Mouse (Mus musculus) embryo, embryonic 10 days (tissue): Measurements from ENCODE around the gene Olfr90.
A peak's percentile ranks its signal among the peaks of the same experiment; 100 is the strongest.

Experiments used
- DNase-seq: peaks from one replicate; pipeline ENCODE4 v3.0.0-alpha.2; 2015; ENCODE audit warnings: low spot score

Olfr90 gene

GRCm38 (mm10) chr17:37061435-37061834, 26.9 kb downstream of the Olfr90 start:
- no peak for DNase-seq

DNA sequence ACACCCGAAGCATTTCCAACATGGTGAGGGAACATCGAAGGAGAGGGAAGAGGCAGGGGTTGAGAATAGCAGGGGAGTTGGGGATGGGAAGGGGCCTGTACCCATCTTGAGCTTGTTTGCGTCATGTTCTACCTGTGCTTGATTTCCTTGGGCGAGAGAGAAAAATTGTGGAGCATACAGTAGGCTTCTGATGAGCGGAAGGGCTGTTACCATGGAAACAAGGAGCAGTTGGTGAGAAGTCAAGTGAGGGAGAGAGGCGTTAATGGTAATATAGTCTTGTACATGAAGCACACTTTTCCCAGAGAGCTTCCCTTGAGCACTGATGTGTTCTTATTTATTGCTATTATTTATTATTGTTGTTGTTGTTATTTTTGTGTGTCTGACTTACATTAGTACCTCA, 31.3 kb downstream of the Olfr90 start:
- no peak for DNase-seq

DNA sequence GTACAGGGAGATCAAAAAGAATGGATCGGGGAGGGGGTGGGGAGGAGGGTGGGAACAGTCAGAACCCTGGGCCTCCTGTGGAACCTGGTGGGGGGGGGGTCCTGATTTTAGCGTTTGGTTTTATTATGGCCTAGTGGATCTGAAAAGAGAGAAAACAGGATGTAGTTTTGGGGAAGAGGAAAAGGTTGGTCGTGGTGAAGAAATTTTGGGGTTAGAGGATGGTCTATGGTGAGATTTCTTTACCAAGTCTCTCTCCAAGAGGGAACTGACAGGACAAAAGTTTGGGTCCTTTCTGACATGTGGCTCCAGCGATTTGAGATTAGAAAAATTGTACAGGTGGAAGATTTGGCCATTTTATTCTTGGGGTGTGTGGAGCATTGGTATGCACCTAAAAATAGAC, 36.6 kb downstream of the Olfr90 start:
- no peak for DNase-seq

DNA sequence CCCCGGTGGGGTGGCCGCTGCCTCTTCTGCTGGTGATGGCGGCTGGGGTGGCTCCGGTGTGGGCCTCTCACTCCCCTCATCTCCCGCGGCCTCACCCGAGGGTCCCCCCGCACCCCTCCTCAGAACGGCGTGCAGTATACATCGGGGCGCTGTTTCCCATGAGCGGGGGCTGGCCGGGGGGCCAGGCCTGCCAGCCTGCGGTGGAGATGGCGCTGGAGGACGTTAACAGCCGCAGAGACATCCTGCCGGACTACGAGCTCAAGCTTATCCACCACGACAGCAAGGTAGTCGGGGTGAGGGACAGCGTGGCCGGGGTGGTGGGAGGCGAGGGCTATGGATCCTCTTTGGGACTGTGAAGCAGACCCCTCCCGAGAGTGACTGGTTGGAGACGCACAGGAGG, 37.4 kb downstream of the Olfr90 start:
- DNase-seq: peak; percentile 36

DNA sequence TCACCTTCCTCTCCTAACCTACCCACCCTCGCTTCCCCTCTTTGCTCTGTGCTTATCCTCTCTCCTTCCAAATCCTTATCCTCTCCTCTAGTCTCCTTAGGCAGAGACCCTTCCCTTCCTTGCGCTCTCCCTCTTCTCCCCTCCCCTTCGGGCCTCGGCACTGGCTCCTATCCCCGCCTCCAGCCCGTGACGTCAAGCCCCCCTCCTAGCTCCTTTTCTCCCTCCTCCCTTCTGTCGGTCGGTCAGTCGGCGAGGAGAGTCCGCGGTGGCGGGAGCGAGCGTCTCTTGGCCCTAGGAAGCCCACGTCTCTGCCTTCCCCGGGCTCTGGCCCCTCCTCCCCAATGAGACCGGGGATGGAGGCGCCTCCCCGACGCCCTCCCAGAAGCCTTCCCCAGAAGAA, 37.9 kb downstream of the Olfr90 start:
- DNase-seq: peak; percentile 93

DNA sequence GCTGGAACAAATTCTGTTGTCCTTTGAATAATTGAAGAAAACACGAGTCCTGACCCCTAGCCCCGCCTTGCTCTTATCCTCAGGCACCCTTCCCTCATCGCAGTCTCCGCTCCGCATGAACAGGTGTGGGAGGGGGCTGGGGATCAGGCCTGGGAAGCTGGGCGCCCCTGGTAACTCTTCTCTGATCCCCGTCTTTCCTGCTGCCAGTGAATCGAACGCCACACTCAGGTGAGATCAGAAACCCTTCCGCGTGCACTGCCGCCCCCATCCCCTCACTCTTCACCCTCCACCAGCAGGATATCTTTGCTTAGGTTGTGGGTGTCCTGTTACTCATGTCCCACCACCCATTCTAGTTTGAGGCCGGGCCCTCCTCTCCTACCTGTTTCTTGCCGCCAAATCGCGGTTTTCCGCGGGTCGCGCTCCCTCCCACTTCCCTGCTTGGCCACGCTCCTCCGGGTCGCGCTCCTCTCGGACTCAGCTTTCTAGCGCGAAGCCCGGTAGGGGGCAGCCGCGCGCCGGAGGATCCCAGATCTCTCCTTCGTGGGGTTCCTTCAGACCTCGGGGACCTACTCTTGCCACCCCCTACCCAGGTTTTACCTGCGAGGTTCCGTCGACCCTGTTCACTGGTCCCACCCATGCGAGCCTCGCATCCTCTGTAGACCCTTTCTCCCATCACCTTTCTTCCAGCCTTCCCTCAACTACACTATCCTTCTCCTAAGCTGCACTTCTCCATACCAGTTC, 38.6 kb downstream of the Olfr90 start:
- DNase-seq: peak; percentile 62

DNA sequence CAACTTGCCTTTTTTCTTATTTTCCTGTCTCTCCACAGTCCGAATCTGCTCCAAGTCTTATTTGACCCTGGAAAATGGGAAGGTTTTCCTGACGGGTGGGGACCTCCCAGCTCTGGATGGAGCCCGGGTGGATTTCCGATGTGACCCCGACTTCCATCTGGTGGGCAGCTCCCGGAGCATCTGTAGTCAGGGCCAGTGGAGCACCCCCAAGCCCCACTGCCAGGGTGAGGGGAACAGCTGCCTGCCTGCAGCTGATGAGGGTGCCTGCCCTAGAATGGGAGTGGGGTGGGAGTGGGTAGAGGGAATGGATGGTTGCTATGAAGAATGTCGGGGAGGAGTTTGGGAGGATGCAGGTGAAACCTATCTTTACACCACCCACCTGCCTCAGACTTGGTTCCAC, 39.9 kb downstream of the Olfr90 start:
- no peak for DNase-seq

GRCm38 (mm10) chr17:37047981-37048380, 40.3 kb downstream of the Olfr90 start:
- DNase-seq: peak; percentile 34

GRCm38 (mm10) chr17:37047332-37047976, 40.8 kb downstream of the Olfr90 start:
- DNase-seq: no peak

- DNase-seq: peak; percentile 49
These were observed 41.8 kb downstream of the Olfr90 start for GRCm38 (mm10) chr17:37046312-37047112.

- peak; percentile 80 for DNase-seq
These were observed 42.5 kb downstream of the Olfr90 start, which contains the start of gene Gabbr1 for GRCm38 (mm10) chr17:37045611-37046311. Gabbr1 (plus strand) TSS chr17:37045966.

DNA sequence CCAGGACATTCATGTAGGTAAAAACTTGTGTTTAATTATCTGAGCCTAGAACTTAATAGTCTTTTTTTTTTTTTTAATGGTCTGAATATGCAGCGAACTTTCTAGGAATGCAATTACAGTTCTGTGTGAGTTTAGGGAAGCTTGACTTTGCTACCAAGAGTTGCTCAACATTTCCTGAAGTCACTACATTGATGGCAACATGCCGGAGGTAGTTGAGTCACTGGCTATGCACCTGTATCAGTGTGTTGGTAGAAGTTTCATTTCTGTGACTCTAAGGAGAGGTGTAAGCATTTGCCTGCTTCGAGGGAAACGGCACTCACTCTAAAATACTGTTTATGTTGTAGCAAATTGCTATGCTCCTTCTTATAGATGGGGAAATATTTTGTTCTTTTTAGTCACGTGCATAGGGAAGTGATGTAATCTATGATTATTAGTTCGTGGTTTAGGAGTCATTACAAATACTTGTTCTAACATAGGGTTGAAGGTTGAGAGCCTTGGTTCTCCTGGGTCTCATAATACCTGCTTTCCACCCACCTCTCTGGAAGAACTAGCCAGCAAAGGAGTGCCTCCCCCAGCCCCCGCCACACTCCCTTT, 43.6 kb downstream of the Olfr90 start:
- DNase-seq: no peak

DNA sequence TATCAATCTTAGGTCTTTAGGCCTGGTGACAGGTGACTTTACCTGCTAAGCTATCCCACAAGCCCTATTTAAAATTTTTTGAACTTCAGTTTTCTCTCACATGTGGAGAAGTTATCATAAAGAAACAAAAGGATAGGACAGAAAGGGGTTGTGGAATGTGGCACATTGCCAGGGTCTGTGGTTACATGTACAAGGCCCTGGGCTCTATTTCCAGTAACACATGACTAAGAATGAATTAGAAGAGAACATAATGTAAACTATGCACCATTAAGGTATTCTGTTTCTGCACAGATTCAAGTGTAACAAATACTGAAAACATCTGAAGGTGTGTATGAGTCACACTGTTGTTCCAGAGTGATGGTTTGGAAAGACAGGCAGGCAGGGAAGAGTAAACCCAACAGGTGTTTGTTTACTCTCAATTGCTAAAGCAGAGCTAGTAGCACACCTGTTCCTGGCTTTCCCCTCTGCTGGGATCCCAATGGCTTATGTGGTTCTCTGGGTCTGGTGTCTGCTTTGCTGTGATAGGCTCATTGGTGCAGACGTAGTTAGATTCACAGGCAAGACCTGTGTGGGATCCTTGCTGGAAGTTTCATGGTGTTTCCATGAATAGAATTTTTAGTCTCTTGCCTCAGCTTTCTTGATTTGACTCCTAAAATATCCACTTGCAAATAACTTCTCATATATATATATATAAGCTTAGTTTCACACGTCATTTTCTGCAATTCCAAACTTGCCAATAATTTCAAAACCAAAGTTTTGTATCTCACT, 49.0 kb downstream of the Olfr90 start:
- no peak for DNase-seq
